Mouse (Mus musculus) kidney, adult 11 months (tissue): ENCODE measurements around the gene Nckipsd.

Experiments
- DNase-seq: peaks from one replicate; pipeline ENCODE4 v3.0.0; 2022

The Nckipsd gene

DNA sequence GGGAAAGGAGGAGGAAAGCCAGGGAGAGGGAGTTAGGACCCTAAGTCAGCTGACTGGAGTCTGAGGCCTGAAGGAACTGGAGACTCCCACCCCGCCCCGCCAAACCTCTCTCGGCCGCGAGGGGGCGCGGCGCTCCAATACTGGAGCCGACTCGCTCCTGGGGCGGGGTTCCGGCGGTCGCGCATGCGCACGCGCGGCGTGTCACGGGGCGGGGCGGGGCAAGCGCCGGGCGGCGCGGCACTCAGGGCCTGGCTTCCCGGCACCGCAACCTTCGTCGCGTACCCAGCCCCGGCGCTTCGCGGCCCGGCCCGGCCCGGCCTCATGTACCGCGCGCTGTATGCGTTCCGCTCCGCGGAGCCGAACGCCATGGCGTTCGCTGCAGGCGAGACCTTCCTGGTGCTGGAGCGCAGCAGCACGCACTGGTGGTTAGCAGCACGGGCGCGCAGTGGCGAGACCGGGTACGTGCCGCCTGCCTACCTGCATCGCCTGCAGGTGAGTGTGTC lies at the start of gene Nckipsd:
TSS of gene Nckipsd (plus strand) at position 206 of the 503 bp plus-strand sequence.
- DNase-seq = peak; percentile 89

DNA sequence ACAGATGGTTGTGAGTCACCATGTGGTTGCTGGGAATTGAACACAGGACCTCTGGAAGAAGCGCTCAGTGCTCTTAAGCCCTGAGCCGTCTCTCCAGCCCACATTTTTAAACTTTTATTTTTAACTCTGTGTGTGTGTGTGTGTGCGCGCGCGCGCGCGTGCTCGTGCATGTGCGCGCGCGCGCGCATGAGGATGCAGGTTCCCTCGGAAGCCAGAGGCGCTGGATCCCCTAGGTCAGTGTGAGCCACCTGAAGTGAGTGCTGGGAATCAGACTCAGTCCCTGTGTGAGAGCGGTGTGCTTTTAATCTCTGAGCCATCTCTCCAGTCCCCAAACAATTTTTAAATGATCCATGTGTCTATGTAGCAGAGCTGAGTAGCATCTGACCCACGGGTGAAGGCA lies 49.0 kb upstream of the Nckipsd start:
- DNase-seq = no peak

- peak; percentile 33 for DNase-seq
Measured at GRCm38 (mm10) chr9:108759805-108760204, 48.4 kb upstream of the Nckipsd start.

DNA sequence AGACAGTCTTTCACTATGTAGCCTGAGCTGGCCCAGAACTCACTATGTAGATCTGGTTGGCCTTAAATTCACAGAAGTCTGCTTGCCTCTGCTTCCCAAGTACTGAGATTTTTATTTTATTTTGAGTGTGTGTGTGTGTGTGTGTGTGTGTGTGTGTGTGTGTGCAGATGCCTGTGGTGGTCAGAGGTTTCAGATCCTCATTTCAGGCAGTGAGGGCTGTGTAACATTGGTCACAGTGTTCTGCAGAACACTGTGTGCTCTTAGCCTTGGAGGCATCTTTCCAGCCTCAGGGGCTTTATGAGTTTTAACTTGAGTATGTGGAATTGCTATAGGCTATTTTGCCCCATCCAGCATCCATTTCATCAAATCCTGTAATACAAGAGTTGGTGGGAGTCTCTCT lies 46.6 kb upstream of the Nckipsd start:
- DNase-seq = no peak

GRCm38 (mm10) chr9:108764971-108765370 lies 43.2 kb upstream of the Nckipsd start:
- DNase-seq = no peak

DNA sequence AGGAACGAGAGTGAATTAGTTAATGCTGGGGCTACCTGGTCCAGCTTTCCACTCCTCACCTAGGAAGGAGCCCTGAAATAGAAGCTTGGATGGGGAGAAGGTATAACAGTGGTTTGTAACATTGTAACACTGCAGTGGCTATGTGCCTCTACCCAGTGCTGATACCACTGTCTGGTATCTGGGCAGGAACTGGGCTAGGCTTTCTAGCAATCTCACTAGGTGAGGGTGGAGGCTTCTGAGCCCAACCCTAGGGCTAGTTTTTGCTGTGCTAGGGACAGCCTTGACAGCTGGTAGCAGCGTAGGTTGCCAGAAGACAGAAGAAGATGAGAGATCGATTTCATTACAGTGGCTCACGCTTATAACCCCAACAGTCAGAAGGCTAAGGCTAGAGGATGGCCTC lies 31.6 kb upstream of the Nckipsd start:
- no peak for DNase-seq

DNA sequence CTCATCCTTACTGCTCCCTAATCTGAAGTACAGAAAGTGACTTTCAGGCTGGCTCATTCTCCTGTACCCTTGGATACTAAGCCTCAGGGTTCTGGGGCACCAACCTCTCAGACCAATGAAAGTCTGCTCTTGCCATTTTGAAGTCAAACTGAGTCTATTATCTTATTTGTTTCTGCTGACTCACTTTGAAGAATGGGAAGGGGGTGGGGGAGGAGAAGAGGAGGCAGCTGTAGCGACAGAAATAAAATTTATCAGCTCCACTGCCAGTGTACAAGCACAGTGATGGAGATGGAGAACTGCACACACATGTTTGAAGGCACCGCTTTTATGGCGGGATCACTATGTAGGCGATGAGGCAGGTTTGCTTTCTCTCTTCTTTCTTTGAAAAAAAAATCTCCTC lies 30.9 kb upstream of the Nckipsd start:
- DNase-seq = no peak

- DNase-seq = peak; percentile 57
Measured at GRCm38 (mm10) chr9:108780959-108781358, 27.2 kb upstream of the Nckipsd start.

DNA sequence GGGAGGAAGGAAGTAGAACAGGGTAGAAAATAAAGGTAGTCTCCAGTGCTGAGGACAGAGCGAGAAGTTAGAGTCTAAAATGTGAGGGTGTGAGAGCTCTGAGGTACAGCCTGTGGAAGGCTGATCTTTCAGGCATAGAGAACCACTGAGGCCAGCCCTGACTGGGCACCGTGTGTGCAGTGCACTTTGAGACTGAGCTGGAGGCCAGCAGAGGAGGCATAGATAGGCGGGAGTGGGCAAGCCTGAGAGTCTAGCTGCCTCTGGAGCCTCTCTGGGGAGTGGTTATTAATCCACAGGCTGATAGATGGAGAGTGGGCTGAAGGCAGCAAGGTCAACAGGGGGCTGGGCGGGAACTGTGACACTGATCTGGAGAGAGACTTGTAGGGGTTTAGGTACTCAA lies 26.3 kb upstream of the Nckipsd start:
- DNase-seq = no peak

- no peak for DNase-seq
Measured at GRCm38 (mm10) chr9:108782836-108783547, 25.2 kb upstream of the Nckipsd start.

DNA sequence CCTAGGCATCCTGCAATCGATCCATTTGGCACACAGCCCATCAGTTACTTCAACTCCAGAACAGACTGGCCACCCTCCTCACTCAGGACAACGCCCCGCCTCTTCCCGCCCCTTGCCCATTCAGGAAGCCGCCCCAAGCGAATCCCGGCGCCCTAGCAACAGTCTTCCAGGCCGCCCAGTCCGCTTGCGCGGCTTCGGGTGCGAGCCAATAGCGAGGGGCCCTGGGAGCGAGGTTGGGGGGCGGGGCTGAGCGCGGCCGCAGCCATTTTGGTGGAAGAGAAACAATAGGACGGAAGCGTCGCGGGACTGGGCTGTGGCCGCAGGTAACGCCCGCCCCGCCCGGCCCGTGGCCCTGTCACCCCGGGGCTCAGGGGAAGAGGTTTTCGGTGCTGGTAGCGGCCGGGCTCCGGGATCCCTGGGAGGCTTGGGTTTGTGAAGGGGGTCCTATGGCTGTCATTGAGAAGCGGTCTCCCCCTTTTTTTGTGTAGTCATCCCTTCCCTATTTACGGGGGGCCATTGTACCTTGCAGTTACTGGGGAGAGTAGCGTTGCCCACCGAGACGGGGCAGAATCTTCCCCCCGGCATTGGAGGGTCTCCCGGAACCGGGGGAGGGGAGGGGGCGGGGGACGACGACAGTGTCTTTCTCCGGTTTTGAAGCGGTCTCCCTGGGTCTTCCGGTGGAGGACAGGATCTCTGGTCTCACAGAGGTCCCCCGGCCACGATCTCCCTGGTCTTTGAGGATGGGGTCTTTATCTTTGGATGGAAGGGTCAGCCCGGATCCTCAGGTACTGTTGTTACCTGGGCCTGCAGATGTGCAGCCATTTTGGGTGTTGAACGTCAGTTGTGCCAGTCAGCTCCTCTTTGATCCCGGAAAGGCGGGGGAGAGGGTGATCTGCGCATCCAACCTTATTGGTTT lies 24.4 kb upstream of the Nckipsd start, which contains the start of gene Ip6k2:
TSS of gene Ip6k2 (plus strand) at position 249 of the 916 bp plus-strand sequence.
- peak; percentile 97 for DNase-seq

DNA sequence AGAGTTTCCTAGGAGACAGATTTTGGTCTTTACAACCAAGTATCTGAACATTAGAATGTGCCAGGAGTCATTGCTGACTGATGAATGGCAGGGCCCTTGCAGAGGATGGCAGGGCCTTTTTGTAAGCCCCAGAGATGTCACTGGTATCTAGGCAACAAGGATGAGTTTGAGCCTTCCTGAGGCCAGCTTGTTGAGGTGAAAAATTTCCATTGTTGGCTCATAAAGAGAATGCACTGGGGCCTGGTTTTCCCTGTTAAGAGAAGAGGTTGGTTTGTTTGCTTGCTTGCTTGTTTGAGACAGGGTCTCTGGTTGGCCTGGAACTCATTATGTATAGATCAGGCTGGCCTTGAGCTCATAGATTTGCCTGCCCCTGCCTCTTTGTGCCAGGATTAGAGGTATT lies 22.8 kb upstream of the Nckipsd start:
- DNase-seq = no peak

- no peak for DNase-seq
Measured at GRCm38 (mm10) chr9:108786494-108786893, 21.7 kb upstream of the Nckipsd start.

DNA sequence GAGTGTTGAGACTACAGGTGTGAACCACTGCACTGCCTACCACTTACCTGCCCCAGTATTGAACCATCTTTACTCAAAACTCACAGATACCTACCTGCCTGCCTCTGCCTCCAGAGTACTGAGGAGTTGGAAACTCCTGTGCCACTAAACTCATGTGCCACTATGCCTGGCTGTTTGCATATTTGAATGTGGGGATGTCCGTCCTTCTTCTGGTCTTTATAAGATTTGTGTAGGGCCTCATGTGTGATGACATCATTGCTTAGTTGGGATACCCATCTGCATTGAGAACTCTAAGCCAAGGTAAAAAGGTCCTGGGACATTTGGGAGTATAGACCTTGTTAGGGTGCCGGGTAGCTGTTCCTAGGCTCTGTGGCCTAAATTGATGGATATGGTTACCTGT lies 21.1 kb upstream of the Nckipsd start:
- DNase-seq = no peak

DNA sequence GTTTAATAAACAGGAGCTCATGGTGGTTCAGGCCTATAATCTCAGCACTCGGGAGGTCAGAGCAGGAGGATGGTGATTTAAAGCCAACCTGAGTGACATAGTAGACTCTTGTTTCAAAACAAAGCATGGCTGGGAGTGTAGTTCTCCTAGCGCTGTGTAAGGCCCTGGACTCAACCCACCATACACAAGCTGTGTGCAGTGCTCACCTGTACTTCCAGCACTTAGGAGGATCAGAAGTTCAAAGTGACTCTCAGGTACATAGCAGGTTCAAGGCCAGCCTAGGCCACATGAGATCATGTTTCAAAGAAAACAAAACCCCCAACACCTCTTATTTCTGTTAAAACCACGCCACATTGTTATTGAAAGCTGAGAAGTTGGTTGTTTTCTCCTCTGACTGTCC lies 19.5 kb upstream of the Nckipsd start:
- no peak for DNase-seq

- no peak for DNase-seq
Measured at GRCm38 (mm10) chr9:108792307-108792706, 15.9 kb upstream of the Nckipsd start.

- DNase-seq = no peak
Measured at GRCm38 (mm10) chr9:108792730-108793129, 15.4 kb upstream of the Nckipsd start.

GRCm38 (mm10) chr9:108795281-108795680 lies 12.9 kb upstream of the Nckipsd start:
- no peak for DNase-seq

GRCm38 (mm10) chr9:108795762-108796161 lies 12.4 kb upstream of the Nckipsd start:
- DNase-seq = peak; percentile 83

GRCm38 (mm10) chr9:108796351-108796981 lies 11.7 kb upstream of the Nckipsd start:
- DNase-seq = no peak

DNA sequence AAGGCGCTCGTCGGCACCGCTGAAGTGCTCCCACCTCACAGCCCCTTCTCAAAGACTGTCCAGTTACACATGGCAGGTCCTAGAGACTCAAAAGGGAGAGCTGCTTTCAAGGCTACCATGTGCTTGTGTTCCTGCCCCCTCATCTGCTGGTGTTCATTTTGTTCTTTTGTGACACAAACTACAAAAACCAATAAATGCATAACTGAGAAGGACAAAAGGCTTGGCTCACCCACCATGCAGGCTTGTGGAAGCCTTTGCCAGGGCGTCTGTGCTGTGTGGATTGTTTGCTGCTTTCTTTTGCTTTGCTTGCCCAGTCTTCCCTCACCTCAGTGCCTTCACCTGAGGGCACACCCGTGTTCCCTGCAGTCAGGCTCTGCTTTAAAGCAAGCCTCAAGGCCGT lies 10.7 kb upstream of the Nckipsd start:
- DNase-seq = no peak

DNA sequence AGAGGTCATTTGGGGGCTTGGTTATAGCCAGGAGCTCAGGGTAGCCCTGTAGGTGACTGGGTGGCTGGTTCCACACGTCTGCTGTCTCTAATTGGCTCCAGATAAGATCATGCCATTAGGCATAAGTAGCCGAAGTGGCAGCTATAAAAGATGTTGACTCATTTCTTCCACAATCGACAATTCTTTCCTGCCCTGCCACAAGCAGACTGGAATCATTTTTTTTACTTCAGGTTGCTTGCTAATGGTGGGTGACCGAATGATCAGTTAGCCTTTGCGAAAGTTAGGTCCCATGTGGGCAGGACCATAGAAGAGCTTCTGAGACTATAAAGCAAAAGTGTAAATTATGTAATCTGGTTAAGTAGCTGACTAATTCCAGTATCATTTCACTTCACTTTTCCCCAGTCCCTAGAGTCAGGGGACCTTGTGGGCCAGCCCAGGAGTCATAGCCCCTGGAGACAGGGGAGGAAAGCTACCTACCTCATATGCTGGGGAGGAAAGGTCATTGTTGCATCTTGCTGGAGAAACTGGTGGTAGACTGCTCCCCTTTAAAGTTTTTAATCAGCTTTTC lies 9.6 kb upstream of the Nckipsd start:
- DNase-seq = no peak

GRCm38 (mm10) chr9:108799564-108799963 lies 8.6 kb upstream of the Nckipsd start:
- DNase-seq = no peak
